Mouse (Mus musculus) hindlimb bud, embryonic 11.5 days (tissue): ENCODE measurements around the gene Fcgr3.
"Not testable (repeated sequence)": the region's sequence is repeated elsewhere in the genome, so short reads cannot be mapped to it uniquely, and the experiment has no call there.

Source experiments
- DNase-seq: peaks from one replicate; pipeline ENCODE4 v3.0.0-alpha.2; 2012; ENCODE audit warnings: low read depth, low spot score; ENCODE audit errors: extremely low spot score

The Fcgr3 gene

DNA sequence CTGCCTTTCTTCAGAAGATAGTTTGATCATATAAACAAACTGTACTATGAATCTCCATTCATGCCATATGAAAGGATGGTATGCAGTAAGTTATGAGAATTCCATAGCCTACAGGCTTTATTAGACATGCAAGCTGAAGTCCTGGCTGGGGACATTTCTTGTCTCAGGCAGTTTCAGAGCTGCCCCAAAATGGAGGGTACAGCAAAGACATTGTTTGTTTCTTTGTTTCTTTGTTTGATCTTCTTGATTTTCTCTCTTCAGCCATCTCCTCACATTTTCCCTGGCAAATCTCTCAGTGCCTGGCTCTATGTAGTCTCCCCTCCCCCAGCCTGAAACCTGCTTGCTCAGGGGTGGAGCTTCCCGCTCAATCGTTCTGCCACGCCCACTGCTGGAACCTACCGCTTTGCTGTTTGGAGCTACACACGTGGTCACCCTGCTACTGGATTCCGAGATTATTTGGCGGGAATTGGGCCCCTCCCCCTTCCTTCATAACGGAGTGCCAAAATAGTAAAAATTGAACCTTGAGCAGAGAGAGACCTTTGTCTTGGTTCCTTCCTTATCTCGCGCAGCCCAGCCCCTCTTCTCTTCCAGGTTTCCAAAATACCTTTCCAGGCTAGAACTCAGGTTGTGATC, 23.6 kb upstream of the Fcgr3 start:
- not testable (repeated sequence) for DNase-seq

DNA sequence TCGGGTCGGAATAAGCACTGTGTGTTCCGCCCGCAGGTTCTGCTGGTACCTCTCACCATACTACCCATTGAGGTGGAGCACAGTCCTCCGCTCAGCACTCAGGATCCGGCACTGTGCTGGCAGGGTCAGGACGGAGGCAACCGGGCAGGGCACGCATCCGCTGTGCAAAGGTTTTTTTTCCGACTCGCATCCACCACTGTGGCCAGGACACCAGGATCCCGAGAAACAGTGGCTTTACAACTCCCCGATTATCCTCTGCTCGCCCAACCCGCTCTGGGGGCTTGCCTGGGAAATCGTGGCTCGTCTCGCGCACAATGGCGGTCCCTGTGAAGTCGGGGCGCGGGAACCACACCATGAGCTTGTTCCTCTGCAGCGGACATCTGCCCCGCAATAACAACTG, 21.0 kb upstream of the Fcgr3 start:
- DNase-seq: no peak

DNA sequence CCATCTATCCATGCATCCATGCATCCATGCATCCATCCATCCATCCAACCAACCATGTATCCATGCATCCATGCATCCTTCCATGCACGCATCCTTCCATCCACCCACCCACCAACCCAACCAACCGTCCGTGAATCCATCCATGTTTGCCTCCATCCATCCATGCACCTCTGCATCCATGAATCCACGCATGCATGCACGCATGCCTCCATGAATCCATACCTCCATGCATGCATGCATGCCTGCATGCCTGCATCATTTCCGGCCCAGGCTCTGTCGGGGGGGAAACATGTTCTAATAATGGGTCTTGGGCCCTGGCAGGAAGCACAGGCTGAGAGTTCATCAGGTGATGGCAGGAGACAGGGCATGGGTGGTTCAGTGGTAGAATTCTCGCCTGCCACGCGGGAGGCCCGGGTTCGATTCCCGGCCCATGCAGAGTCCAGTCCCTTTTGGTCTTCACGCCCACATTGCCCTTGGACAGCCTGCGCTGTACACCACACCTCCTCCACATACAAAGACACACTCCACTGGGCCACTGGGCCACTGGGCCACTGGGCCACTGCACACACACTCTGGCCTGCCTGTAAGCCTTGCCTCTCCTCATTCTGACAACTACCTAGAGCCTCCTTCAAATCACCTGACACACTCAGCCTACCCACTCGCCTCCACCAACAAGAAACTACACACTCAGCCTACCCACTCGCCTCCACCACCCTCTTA, 16.9 kb upstream of the Fcgr3 start:
- DNase-seq: not testable (repeated sequence)

DNA sequence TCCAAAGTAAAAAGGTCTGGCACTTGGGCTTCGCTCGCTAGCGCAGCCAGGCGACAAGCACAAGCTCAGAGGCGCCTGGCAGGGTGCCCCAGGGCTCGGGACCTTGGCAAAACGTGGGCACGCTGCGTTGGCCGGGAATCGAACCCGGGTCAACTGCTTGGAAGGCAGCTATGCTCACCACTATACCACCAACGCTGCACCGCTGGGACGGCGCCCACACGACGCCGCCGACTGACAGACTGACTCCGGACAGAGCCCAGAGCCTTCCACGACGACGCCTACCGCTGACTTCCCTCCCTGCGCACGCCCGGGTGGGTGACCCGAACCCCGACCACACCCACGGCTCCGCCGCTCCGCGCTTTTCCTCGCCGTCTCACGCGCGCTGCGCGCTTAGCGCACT, 15.1 kb upstream of the Fcgr3 start:
- not testable (repeated sequence) for DNase-seq

DNA sequence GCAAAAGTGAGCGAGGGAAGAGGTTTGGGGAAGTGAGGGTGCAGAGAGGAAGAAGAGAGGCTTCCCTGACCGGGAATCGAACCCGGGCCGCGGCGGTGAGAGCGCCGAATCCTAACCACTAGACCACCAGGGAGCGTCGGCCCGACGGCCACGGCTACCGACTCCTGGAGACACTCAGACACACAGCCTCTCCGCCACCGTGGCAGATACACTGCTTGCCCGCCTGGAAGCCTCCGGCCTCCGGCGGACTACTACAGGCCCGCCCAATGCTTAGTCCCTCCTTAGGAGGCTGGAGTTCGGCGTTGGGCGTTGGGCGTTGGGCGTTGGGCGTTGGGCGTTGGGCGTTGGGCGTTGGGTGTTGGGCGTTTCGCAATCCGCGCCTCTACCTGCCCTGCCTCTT, 14.6 kb upstream of the Fcgr3 start:
- DNase-seq: not testable (repeated sequence)

DNA sequence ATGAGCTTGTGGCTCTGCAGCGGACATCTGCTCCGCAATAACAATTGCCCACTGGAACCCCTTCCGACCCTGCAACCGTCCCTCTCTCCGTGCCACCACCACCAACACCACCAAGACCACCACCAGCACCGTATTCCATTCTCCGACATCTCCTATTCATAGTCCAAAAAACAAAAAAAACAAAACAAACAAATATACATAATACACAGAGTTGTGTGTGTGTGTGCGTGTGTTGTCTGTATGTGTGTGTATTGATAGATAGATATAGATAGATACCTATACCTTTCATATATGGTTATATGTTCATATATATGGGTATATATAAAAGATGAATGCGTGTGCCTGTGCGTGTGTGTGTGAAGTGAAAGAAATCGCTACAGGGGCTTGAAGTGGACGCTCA, 13.7 kb upstream of the Fcgr3 start:
- DNase-seq: not testable (repeated sequence)

DNA sequence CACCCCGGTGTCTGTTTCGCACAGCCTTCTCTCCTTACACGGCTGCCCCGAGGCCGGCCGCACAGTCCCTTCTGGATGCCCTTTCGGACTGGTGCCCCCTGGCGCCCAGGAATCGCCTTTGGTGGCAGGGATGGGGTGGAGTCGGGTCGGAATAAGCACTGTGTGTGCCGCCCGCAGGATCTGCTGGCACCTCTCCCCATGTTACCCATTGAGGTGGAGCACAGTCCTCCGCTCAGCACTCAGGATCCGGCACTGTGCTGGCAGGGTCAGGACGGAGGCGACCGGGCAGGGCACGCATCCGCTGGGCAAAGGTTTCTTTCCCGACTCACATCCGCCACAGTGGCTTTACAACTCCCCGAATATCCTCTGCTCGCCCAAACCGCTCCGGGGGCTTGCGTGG, 13.2 kb upstream of the Fcgr3 start:
- not testable (repeated sequence) for DNase-seq

DNA sequence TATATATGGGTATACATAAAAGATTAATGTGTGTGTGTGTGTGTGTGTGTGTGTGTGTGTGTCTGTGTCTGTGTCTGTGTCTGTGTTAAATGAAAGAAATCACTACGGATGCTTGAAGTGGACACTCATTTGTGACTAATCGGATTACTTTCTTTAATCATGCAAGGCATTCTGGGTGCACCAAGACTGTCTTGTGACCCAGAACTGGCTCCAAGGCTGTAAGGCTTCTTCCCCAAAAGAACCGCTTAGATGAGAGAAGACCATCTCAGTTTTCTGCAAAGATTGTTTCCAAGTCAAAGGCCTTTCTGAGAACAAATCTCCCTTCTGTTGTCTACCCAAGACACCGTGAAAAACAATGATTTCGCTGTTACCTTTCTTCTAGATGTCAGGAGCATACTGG, 12.5 kb upstream of the Fcgr3 start:
- DNase-seq: not testable (repeated sequence)

DNA sequence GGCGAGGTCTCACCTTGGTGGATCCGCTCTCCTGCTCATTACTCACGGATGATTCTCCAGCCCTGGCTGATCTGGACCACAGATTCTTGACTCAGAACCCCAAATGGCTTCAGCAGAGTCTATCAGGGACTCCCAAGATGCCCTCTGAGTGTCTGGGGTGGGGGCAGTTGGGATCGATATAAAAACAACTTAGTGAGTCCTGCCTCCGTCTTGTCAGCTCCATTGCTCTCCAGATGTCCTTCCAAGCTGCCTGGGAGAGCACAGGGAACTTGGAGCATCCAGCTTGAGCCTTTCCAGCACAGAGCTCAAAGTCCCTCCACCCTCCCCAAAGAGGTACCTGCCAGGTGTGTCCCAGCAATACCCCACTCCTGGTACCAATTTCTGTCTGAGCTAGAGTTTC, 11.4 kb upstream of the Fcgr3 start:
- not testable (repeated sequence) for DNase-seq

DNA sequence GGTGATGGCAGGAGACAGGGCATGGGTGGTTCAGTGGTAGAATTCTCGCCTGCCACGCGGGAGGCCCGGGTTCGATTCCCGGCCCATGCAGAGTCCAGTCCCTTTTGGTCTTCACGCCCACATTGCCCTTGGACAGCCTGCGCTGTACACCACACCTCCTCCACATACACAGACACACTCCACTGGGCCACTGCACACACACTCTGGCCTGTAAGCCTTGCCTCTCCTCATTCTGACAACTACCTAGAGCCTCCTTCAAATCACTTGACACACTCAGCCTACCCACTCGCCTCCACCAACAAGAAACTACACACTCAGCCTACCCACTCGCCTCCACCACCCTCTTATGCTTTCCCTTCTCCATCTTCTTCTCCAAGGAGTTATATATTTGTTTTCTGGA, 9.5 kb upstream of the Fcgr3 start:
- DNase-seq: peak; percentile 73

DNA sequence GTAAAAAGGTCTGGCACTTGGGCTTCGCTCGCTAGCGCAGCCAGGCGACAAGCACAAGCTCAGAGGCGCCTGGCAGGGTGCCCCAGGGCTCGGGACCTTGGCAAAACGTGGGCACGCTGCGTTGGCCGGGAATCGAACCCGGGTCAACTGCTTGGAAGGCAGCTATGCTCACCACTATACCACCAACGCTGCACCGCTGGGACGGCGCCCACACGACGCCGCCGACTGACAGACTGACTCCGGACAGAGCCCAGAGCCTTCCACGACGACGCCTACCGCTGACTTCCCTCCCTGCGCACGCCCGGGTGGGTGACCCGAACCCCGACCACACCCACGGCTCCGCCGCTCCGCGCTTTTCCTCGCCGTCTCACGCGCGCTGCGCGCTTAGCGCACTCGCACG, 7.5 kb upstream of the Fcgr3 start:
- DNase-seq: not testable (repeated sequence)

DNA sequence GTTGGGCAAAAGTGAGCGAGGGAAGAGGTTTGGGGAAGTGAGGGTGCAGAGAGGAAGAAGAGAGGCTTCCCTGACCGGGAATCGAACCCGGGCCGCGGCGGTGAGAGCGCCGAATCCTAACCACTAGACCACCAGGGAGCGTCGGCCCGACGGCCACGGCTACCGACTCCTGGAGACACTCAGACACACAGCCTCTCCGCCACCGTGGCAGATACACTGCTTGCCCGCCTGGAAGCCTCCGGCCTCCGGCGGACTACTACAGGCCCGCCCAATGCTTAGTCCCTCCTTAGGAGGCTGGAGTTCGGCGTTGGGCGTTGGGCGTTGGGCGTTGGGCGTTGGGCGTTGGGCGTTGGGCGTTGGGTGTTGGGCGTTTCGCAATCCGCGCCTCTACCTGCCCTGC, 7.0 kb upstream of the Fcgr3 start:
- DNase-seq: not testable (repeated sequence)

DNA sequence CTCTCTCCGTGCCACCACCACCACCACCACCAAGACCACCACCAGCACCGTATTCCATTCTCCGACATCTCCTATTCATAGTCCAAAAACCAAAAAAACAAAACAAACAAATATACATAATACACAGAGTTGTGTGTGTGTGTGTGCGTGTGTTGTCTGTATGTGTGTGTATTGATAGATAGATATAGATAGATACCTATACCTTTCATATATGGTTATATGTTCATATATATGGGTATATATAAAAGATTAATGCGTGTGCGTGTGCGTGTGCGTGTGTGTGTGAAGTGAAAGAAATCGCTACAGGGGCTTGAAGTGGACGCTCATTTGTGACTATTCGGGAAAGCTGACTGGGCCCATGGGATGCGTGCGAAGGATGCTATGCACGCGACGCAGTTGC, 6.1 kb upstream of the Fcgr3 start:
- DNase-seq: not testable (repeated sequence)

DNA sequence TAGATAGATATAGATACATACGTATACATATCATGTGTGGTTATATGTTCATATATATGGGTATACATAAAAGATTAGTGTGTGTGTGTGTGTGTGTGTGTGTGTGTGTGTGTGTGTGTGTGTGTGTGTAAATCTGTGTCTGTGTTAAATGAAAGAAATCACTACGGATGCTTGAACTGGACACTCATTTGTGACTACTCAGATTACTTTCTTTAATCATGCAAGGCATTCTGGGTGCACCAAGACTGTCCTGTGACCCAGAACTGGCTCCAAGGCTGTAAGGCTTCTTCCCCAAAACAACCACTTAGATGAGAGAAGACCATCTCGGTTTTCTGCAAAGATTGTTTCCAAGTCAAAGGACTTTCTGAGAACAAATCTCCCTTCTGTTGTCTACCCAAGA, 4.8 kb upstream of the Fcgr3 start:
- not testable (repeated sequence) for DNase-seq

DNA sequence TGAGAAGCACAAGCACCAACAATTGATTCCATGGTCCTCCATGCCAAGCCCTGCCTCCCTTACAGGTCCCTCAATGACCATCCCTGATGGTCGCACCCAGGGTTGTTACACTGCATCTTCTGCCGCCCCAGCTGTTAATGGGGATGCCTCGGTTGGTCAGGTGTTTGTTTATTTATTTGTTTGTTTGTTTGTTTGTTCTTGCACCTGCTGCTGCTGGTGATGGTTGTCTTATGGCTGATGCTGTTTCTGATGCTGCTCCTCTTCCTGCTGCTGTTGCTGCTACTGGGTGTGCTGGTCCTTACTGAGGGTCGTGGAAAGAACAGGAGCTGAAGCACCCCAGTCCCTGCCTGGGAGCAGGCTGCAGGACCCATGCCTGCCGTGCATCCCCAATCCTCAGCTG, 3.2 kb upstream of the Fcgr3 start:
- DNase-seq: not testable (repeated sequence)

DNA sequence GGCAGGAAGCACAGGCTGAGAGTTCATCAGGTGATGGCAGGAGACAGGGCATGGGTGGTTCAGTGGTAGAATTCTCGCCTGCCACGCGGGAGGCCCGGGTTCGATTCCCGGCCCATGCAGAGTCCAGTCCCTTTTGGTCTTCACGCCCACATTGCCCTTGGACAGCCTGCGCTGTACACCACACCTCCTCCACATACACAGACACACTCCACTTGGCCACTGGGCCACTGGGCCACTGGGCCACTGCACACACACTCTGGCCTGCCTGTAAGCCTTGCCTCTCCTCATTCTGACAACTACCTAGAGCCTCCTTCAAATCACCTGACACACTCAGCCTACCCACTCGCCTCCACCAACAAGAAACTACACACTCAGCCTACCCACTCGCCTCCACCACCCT, 1.8 kb upstream of the Fcgr3 start:
- not testable (repeated sequence) for DNase-seq

DNA sequence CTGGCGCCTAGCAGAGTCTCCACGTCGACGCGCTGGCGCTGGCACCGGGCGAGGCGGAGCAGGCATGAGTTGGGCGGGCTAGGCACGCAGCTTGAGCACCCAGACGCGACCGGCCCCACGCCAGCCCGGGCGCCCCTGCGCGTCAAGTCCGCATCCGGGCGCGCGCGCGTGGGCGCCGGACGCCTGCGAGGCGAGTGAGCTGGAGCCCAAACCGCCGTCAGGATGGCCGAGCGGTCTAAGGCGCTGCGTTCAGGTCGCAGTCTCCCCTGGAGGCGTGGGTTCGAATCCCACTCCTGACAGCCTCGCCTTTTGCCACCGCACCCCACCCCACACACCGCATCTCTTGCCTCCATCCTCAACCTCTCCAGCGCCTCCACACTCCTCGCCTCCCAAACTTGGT, 1.0 kb upstream of the Fcgr3 start:
- DNase-seq: not testable (repeated sequence)

DNA sequence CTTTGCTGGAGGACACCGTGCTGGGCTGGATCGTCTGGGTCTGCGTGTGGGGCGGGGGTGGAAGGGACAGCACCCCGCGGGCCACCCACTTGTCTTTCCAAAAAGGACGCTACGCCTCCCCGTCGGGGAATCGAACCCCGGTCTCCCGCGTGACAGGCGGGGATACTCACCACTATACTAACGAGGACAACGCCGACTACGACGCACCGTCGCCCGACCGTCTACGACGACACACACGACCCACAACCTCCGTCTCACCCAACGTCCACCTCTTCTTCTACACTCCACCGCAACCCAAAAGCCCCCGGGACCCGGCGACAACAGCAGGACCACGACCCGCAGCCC, 480 bp upstream of the Fcgr3 start:
- DNase-seq: not testable (repeated sequence)

DNA sequence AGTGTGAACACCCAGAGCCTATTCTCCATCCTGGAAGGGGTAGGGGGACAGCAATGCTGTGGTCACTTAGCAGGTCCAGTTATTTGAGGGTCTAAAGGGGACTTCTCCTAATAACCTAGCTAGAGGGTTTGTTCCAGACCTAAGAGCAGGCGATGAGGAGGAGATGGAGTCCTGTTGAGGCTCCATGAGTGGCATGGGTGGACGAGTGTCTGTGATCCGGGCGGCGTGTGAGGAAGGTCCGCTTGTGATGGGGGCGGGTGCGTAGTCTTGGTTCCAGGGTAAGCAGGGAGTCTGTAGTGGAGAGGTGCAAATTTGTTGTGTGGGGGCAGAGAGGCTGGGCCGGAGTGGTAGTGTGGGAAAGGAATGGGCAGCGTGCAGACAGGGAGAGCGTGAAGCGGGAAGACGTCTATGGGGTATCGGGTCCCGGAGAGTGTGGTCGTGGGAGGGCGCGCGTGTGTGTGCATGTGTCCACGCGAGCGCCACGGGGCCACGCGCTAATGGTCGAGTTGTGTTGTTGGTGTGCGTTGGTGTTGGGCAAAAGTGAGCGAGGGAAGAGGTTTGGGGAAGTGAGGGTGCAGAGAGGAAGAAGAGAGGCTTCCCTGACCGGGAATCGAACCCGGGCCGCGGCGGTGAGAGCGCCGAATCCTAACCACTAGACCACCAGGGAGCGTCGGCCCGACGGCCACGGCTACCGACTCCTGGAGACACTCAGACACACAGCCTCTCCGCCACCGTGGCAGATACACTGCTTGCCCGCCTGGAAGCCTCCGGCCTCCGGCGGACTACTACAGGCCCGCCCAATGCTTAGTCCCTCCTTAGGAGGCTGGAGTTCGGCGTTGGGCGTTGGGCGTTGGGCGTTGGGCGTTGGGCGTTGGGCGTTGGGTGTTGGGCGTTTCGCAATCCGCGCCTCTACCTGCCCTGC, 905 bp downstream of the Fcgr3 start:
- DNase-seq: not testable (repeated sequence)

DNA sequence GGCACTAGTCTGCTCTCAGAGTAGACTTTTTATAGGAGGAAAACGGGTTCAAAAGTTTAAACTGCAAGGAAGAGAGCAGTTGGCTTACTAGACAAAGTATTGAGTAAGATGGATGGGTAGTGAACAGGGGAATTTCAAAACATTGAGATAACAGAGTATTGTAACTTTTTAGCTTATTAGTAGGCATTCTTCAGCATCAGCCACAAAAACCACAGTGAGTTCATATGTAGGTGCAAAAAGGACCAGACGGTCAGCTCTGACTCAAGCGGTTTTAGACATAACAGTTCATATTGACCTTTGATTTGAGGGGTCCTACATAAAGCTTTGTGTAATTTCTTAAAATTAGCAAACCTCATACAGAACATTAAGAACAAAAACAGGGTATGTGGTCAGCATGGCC, 3.2 kb downstream of the Fcgr3 start:
- no peak for DNase-seq

DNA sequence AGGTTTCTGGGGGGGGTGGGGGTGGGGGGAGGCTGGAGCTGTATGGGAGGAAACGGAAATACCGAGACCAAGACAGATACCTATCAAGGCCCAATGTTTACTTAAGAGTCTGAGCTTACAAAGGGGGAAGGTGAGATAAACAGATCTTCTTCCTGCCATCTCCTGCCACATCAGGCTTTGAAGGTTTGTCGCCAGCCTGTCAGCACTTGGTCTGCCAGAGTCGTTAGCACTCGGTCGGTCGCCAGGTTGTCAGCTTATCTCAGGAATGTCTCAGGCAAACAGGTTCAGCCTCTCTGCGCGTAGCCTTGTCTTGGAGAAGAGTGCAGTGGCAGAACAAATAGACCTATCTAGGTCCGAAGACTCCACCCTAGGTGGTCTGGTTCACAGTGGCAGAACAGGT, 4.3 kb downstream of the Fcgr3 start:
- DNase-seq: no peak

DNA sequence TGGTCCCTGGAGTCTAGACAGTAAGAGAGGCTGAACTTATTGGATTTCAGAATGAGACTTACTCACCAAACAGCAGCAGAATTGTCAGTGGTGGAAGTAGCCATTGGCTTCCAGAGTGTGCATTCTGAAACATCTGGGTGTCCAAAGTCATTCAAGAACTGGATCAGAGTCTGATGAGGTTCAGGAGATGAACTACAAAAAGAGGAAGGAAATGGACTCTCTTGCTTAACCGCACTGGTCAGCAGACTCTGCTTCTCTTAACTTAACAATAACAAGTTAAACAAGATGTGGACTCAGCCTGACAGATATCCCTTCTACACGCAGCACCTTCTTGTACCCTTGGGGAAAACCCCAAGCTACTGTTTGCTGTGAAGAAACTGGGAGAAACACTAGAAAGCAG, 5.5 kb downstream of the Fcgr3 start:
- no peak for DNase-seq
